Mouse (Mus musculus) bone marrow macrophage, adult 2 months (primary cell): Measurements from ENCODE around the gene Hipk4.

Source experiments
- CTCF ChIP-seq: IDR thresholded peaks from 2 replicates; pipeline ENCODE4 v1.5.1; 2012; ENCODE audit warnings: low read depth, mild to moderate bottlenecking, low read length, moderate library complexity
- POLR2A ChIP-seq: IDR thresholded peaks from 2 replicates; pipeline ENCODE4 v1.6.1; 2012; ENCODE audit warnings: mild to moderate bottlenecking, low read depth, low read length, borderline replicate concordance

DNA sequence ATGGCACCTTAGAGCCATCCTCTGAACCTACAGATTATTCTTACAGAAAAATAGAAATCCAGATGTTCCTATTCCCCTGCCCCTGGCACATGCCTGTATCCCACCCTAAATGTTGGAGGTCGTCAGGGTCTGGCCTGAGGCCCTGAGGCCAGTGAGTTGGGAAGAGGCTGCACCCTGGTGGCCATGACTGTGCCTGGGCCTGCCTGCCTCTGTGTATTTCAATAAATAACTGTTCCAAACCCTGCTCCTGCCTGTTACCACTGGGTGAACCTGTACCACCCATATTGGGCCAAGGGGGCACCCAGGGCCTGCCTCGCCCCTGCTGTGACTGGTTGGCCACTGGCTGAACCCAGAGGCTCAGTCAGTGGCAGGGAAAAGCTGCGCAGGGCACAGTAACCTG lies 7.9 kb downstream of the Hipk4 start:
- TF ChIP-seq CTCF = no peak
- no peak for TF ChIP-seq POLR2A
